Mouse (Mus musculus) lung, postnatal 0 days (tissue): ENCODE data around the gene Prmt1. TPM values are rescaled to one million over a fixed set of nuclear protein-coding genes. Genes with fewer than 3 reads are reported as not detected.

ENCODE experiments used
- ATAC-seq: fragments of 200-750 bp; cut with Nextera tagmentation; 2 replicates; pipeline ENCODE4 v1.8.0; 2017; ENCODE audit warnings: moderate library complexity
- DNase-seq: peaks from one replicate; pipeline ENCODE4 v3.0.0-alpha.2; 2016; ENCODE audit warnings: low spot score
- H3K27ac ChIP-seq: fragments of 300-500 bp; sonication (generic); 2 replicates; pipeline ENCODE4 v1.5.1; 2014; ENCODE audit warnings: antibody characterized with exemption, mild to moderate bottlenecking, low read length, mixed read lengths
- H3K27me3 ChIP-seq: fragments of 300-500 bp; sonication (generic); replicated peaks from 2 replicates; pipeline ENCODE4 v1.6.1; 2014; ENCODE audit warnings: low read length, mixed read lengths; ENCODE audit not compliant: insufficient read depth
- H3K36me3 ChIP-seq: fragments of 300-500 bp; sonication (generic); 2 replicates; pipeline ENCODE4 v1.6.1; 2014; ENCODE audit warnings: low read length, mixed read lengths; ENCODE audit not compliant: insufficient read depth
- H3K4me1 ChIP-seq: fragments of 300-500 bp; sonication (generic); 2 replicates; pipeline ENCODE4 v1.6.1; 2014; ENCODE audit warnings: antibody characterized with exemption, low read depth, low read length, mixed read lengths; ENCODE audit not compliant: insufficient read depth
- H3K4me2 ChIP-seq: fragments of 300-500 bp; sonication (generic); replicated peaks from 2 replicates; pipeline ENCODE4 v1.6.1; 2014; ENCODE audit warnings: low read depth, mild to moderate bottlenecking, low read length, moderate library complexity, mixed read lengths
- H3K4me3 ChIP-seq: fragments of 300-500 bp; sonication (generic); 2 replicates; pipeline ENCODE4 v1.5.1; 2014; ENCODE audit warnings: low read depth, low read length
- H3K9ac ChIP-seq: fragments of 300-500 bp; sonication (generic); replicated peaks from 2 replicates; pipeline ENCODE4 v1.6.1; 2014; ENCODE audit warnings: low read depth, mild to moderate bottlenecking
- H3K9me3 ChIP-seq: fragments of 300-500 bp; sonication (generic); 2 replicates; pipeline ENCODE4 v1.6.1; 2016; ENCODE audit warnings: low read length, mixed read lengths
- CTCF ChIP-seq: IDR thresholded peaks from 2 replicates; pipeline ENCODE4 v1.5.1; 2016; ENCODE audit warnings: antibody characterized with exemption, mild to moderate bottlenecking
- EP300 ChIP-seq: IDR thresholded peaks from 2 replicates; pipeline ENCODE4 v1.6.1; 2016; ENCODE audit warnings: antibody characterized with exemption, mild to moderate bottlenecking, control low read depth
- WGBS: fragments of 180-500 bp; shearing (Covaris S2); extraction: QIAGEN DNeasy Blood & Tissue Kit; methylation state at CpG from one replicate; pipeline ENCODE4 v1.1.7; 2014; 5-methylcytosine and 5-hydroxymethylcytosine counted together
- polyA plus RNA-seq: library from polyadenylated mRNA; unstranded; fragments of >200 nt; fragmentation: Nextera tagmentation; extraction: Ambion mirVana; gene quantifications from 2 replicates; pipeline ENCODE4 v1.2.1, GENCODE M21; 2015

Prmt1 gene
- 146 and 159 TPM in 2 replicates for polyA plus RNA-seq

DNA sequence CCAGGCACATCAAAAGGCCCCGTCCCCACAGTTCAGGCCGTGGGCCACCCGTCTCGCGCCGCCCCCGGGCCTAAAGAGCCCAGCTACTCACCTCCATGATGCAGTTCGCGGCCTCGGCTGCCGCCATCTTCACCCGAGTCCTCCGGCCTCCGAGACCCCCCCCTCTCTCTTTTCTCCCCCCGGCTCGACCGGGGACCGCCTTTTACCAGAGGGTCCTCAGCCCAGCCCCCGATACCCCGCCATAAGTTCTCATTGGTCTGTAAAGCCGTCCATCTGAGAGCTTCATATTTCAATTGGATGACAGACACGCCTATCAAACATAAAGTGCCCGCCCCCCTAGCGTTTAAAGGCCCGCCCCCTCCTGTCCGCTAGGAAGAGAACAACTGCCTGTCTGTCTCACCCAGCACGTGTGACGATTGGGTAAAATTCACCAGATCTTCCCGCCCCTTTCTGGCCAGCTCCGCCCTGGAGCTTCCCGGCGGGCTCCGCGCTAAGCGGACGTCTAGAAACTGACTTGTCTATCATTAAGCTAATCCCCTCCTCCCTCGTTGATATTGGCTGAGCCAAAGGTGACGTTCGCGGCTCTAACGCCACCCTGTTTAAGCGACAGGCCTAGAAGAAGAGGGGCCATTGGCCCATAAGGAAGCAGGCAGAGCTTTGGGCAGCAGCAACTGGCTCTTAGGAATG is at the start of gene Prmt1:
Gene Prmt1 (minus strand): TSS at position 377 of the 687 bp plus-strand sequence.
- Histone ChIP-seq H3K4me3 (peak within 1 kb of the TSS; percentile 64), H3K9me3 (no peaks in the 10 kb centered on the region), H3K9ac (peak within 1 kb of the TSS; percentile 43), H3K4me2 (peak within 1 kb of the TSS; percentile 72), H3K4me1 (no peaks in the 10 kb centered on the region; the same call in 1 of the 2 replicates), H3K36me3 (0 out of 2 replicates have a peak, but pooled peaks cover 6% of the 10 kb centered on the region), H3K27ac (peak within 1 kb of the TSS; percentile 81), H3K27me3 (no peaks in the 10 kb centered on the region)
- DNase-seq, result peak; percentile 100
- no peak for TF ChIP-seq CTCF
- TF ChIP-seq EP300, result peak; percentile 81
- ATAC-seq, result peak; percentile 95
- 1% methylated on average over 39 of the region's 42 CpGs for WGBS

DNA sequence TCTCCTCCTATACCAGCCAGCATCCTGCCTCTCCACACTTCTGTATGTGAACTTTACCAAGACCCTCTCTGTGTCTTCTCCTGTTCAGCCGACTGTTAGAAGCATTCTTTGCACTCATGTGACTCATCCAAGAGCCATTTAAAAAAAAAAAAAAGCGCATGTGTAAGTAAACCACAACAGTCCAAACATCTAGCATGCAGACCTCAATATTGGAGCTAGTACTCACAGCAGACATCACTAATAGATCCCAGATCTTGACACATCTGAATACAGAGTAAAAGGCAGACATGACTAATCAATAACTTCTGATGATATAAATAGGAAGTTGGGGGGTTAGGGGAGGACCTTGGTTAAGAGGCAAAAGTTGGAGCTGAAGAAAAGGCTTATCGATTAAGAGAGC is 49.3 kb upstream of the Prmt1 start:
- no peak overlapping the region for H3K27ac ChIP-seq
- TF ChIP-seq EP300 (no peak), CTCF (no peak)
- ATAC-seq (no peak), DNase-seq (no peak)
- H3K4me1 ChIP-seq, result no peaks in the 10 kb centered on the region
- 84% methylated on average over 3 of the region's 3 CpGs for WGBS
- no peaks in the 10 kb centered on the region for H3K27me3 ChIP-seq
- H3K9ac ChIP-seq, result no peak overlapping the region
- no peak overlapping the region for H3K4me2 ChIP-seq
- H3K4me3 ChIP-seq, result no peak overlapping the region
- H3K36me3 ChIP-seq, result peaks cover 34% of the 10 kb centered on the region
- H3K9me3 ChIP-seq, result no peaks in the 10 kb centered on the region

- no peaks in the 10 kb centered on the region for H3K4me1 ChIP-seq
- H3K9me3 ChIP-seq, result no peaks in the 10 kb centered on the region
- no peak for ATAC-seq
- no peak overlapping the region for H3K9ac ChIP-seq
- H3K4me2 ChIP-seq, result no peak overlapping the region
- H3K27ac ChIP-seq, result no peak overlapping the region
- TF ChIP-seq CTCF (no peak), EP300 (no peak)
- 93% methylated on average over 19 of the region's 19 CpGs for WGBS
- peaks cover 38% of the 10 kb centered on the region for H3K36me3 ChIP-seq
- no peak overlapping the region for H3K4me3 ChIP-seq
- DNase-seq, result no peak
- no peaks in the 10 kb centered on the region for H3K27me3 ChIP-seq
Measured at GRCm38 (mm10) chr7:45033722-45034359, 47.5 kb upstream of the Prmt1 start.

GRCm38 (mm10) chr7:45030857-45031256 is 44.5 kb upstream of the Prmt1 start:
- no peaks in the 10 kb centered on the region for H3K4me1 ChIP-seq
- no peak for ATAC-seq
- no peaks in the 10 kb centered on the region for H3K9me3 ChIP-seq
- no peak overlapping the region for H3K4me3 ChIP-seq
- TF ChIP-seq EP300 (no peak), CTCF (no peak)
- DNase-seq, result no peak
- H3K4me2 ChIP-seq, result no peak overlapping the region
- no peak overlapping the region for H3K9ac ChIP-seq
- H3K27me3 ChIP-seq, result no peaks in the 10 kb centered on the region
- WGBS, result 96% methylated on average over 8 of the region's 8 CpGs
- peaks cover 55% of the 10 kb centered on the region for H3K36me3 ChIP-seq
- no peak overlapping the region for H3K27ac ChIP-seq

DNA sequence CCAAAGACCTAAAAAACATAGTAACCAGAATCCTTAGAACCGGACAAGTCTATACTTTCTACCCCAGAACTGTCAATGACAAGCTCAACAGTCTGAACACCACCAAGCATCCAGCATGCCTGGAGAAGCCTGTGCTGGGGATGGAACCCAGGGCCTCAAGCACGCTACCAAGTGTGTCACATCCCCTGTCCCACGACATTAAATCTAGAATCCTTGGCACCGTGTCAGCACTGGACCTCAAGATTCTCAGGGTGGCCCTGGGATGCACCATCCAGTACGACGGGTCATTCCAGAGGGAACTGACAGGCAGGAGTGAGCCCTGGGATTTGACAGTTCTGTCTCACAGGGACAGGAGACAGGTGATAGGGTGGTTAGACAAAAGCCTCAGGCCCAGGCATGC is 43.6 kb upstream of the Prmt1 start:
- no peak for ATAC-seq
- H3K4me1 ChIP-seq, result no peaks in the 10 kb centered on the region
- 89% methylated on average over 6 of the region's 6 CpGs for WGBS
- TF ChIP-seq CTCF (no peak), EP300 (no peak)
- H3K4me3 ChIP-seq, result no peak overlapping the region
- no peaks in the 10 kb centered on the region for H3K9me3 ChIP-seq
- no peak overlapping the region for H3K4me2 ChIP-seq
- peaks cover 55% of the 10 kb centered on the region for H3K36me3 ChIP-seq
- DNase-seq, result no peak
- H3K27me3 ChIP-seq, result no peaks in the 10 kb centered on the region
- H3K27ac ChIP-seq, result no peak overlapping the region
- no peak overlapping the region for H3K9ac ChIP-seq

- TF ChIP-seq EP300, result no peak
- ATAC-seq, result no peak
- Histone ChIP-seq H3K27me3 (no peaks in the 10 kb centered on the region), H3K27ac (no peak overlapping the region), H3K4me2 (no peak overlapping the region), H3K4me3 (no peak overlapping the region), H3K9me3 (no peaks in the 10 kb centered on the region), H3K9ac (no peak overlapping the region), H3K4me1 (no peaks in the 10 kb centered on the region), H3K36me3 (peaks cover 50% of the 10 kb centered on the region)
- no peak for DNase-seq
- 82% methylated on average over 11 of the region's 11 CpGs for WGBS
Measured at GRCm38 (mm10) chr7:45028351-45028750, 42.0 kb upstream of the Prmt1 start.
